Mouse (Mus musculus): Measurements from ENCODE around the gene Arid3b. TPM values are rescaled to one million over a fixed set of nuclear protein-coding genes. Genes with fewer than 3 reads are reported as not detected.
A peak's percentile ranks its signal among the peaks of the same experiment; 100 is the strongest.

The Arid3b gene
- polyA plus RNA-seq, 1 experiment from 2014 or later: 9.6 TPM

DNA sequence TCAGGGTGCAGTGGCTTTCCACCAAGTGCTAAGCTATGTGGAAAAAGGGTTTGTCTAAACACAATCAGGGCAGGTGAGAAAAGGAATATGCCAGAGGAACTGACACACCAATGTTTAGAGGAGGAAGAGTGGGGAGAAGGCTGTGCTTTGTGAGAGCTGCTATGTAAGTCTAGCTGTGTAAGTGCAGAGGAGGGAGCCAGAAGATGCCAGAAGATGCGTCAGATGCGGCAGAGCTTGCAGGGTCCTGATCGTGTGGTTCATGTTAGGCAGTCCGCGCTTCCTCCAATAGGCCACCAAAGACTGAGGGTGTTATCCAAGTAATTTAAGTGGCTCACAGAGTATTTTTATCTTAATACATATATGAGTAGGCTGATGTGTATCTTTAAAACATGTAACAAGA, 31.3 kb upstream of the Arid3b start:
- WGBS: 89% methylated on average over 5 of the region's 5 CpGs
- no peak for ATAC-seq (ENCODE audit: low FRiP score, low TSS enrichment)
- Histone ChIP-seq H3K27ac (replicated peaks; ENCODE audit: low read depth, low read length) (no peak overlapping the region), H3K9ac (replicated peaks; ENCODE audit: low read length) (no peak overlapping the region), H3K4me2 (ENCODE audit: low read length) (no peak overlapping the region), H3K36me3 (ENCODE audit: control insufficient read depth, insufficient read depth, low read length) (no peaks in the 10 kb centered on the region), H3K4me3 (replicated peaks; ENCODE audit: low read depth, low read length) (no peak overlapping the region), H3K27me3 (ENCODE audit: control insufficient read depth, insufficient read depth, low read length) (no peaks in the 10 kb centered on the region), H3K9me3 (ENCODE audit: control insufficient read depth, low read length) (no peaks in the 10 kb centered on the region), H3K4me1 (ENCODE audit: control insufficient read depth, insufficient read depth, low read length) (no peaks in the 10 kb centered on the region)
- no peak for DNase-seq

DNA sequence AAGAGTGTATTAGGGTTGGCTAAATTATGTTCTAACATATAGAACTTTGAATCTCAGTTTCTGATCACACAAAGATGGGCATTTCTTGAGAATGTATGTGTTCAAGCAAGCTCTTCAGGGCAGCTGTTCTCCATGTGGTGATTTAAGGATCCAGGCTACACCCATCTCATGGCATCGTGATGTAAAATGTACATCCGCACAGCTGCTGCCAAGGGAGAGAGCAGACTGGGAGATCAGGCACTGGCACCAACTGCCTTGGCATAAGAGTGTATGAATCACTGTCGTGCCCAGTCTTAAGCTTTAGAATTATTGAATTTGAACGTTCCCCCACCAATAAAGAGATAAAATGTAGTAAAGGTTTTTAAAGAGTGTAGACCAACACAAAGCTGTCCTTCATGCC, 30.6 kb upstream of the Arid3b start:
- no peaks in the 10 kb centered on the region for H3K4me1 ChIP-seq (ENCODE audit: control insufficient read depth, insufficient read depth, low read length)
- H3K9ac ChIP-seq (replicated peaks; ENCODE audit: low read length): no peak overlapping the region
- no peak overlapping the region for H3K27ac ChIP-seq (replicated peaks; ENCODE audit: low read depth, low read length)
- 89% methylated on average over 4 of the region's 4 CpGs for WGBS
- no peak for ATAC-seq (ENCODE audit: low FRiP score, low TSS enrichment)
- no peaks in the 10 kb centered on the region for H3K9me3 ChIP-seq (ENCODE audit: control insufficient read depth, low read length)
- H3K36me3 ChIP-seq (ENCODE audit: control insufficient read depth, insufficient read depth, low read length): no peaks in the 10 kb centered on the region
- no peak for DNase-seq
- H3K4me2 ChIP-seq (ENCODE audit: low read length): no peak overlapping the region
- H3K27me3 ChIP-seq (ENCODE audit: control insufficient read depth, insufficient read depth, low read length): no peaks in the 10 kb centered on the region
- no peak overlapping the region for H3K4me3 ChIP-seq (replicated peaks; ENCODE audit: low read depth, low read length)

DNA sequence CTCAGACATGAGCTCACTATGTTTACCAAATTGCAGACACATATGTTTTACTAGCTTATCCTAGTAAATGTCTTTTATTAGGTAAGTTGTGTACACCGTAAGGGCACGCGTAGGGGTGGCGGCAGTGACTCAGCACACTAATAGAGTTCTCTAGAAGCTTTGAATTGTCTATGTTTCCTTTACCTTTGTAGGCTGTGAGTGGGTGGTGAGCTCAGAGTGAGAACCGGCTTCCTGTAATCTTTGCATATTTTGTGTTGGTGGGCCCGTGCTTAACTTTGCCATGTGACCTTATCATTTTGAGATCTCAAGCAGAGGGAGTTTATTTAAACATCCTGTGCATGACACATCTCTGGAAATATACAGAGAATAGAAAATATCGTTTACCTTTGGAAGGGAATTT, 29.9 kb upstream of the Arid3b start:
- H3K4me2 ChIP-seq (ENCODE audit: low read length): no peak overlapping the region
- DNase-seq: no peak
- H3K9ac ChIP-seq (replicated peaks; ENCODE audit: low read length): no peak overlapping the region
- H3K4me1 ChIP-seq (ENCODE audit: control insufficient read depth, insufficient read depth, low read length): no peaks in the 10 kb centered on the region
- H3K27me3 ChIP-seq (ENCODE audit: control insufficient read depth, insufficient read depth, low read length): no peaks in the 10 kb centered on the region
- H3K27ac ChIP-seq (replicated peaks; ENCODE audit: low read depth, low read length): no peak overlapping the region
- 89% methylated on average over 7 of the region's 7 CpGs for WGBS
- no peaks in the 10 kb centered on the region for H3K9me3 ChIP-seq (ENCODE audit: control insufficient read depth, low read length)
- H3K4me3 ChIP-seq (replicated peaks; ENCODE audit: low read depth, low read length): no peak overlapping the region
- ATAC-seq (ENCODE audit: low FRiP score, low TSS enrichment): no peak
- no peaks in the 10 kb centered on the region for H3K36me3 ChIP-seq (ENCODE audit: control insufficient read depth, insufficient read depth, low read length)

DNA sequence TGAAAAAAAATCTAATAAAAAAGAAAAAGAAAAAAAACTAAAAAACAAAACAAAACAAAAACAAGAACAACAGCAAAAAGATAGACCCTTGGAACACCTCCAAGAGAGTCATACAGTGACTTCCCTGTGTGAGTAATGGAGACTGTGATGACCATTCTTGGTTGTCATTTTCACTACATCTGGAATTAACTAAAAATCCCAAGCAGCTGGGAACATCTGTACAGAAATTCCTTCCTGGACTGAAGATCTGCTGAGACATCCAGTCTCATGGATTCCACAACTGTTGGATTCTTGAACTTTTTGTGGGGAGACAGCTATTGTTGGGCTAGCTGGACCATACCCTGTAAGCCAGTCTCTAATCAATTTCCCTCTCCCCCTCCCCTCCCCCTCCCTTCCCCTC, 27.7 kb upstream of the Arid3b start:
- Histone ChIP-seq H3K36me3 (ENCODE audit: control insufficient read depth, insufficient read depth, low read length) (no peaks in the 10 kb centered on the region), H3K27ac (replicated peaks; ENCODE audit: low read depth, low read length) (no peak overlapping the region), H3K9me3 (ENCODE audit: control insufficient read depth, low read length) (no peaks in the 10 kb centered on the region), H3K4me2 (ENCODE audit: low read length) (no peak overlapping the region), H3K9ac (replicated peaks; ENCODE audit: low read length) (no peak overlapping the region), H3K4me3 (replicated peaks; ENCODE audit: low read depth, low read length) (no peak overlapping the region), H3K27me3 (ENCODE audit: control insufficient read depth, insufficient read depth, low read length) (no peaks in the 10 kb centered on the region), H3K4me1 (ENCODE audit: control insufficient read depth, insufficient read depth, low read length) (no peaks in the 10 kb centered on the region)
- no peak for ATAC-seq (ENCODE audit: low FRiP score, low TSS enrichment)
- no peak for DNase-seq

DNA sequence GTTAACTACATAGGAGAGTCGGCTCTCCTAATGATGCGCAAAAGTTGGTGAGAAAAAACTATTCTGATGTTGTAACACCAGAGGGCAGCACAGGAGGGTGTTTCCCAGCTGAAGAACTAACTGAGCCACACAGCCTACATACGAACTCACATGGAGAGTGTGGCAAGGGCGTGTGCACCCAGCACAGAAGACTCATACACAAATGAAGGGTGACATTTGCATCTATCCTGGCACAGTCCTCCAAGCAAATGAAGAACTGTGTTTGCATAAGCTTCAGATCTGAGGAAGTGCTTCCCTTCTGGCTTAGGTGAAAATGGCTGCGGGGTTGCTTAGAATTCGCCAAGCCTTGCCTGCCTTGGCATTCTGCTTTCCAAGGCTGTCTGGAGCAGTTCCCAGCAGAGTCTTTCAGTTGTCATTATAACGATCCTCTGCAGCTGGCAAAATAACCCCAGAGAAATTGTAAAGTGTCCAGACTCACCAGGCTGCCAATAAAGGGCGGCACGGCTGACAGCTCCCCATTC, 25.4 kb upstream of the Arid3b start:
- 28% methylated on average over 9 of the region's 9 CpGs for WGBS
- no peaks in the 10 kb centered on the region for H3K36me3 ChIP-seq (ENCODE audit: control insufficient read depth, insufficient read depth, low read length)
- no peak overlapping the region for H3K27ac ChIP-seq (replicated peaks; ENCODE audit: low read depth, low read length)
- H3K4me1 ChIP-seq (ENCODE audit: control insufficient read depth, insufficient read depth, low read length): no peaks in the 10 kb centered on the region
- no peak overlapping the region for H3K4me2 ChIP-seq (ENCODE audit: low read length)
- no peaks in the 10 kb centered on the region for H3K9me3 ChIP-seq (ENCODE audit: control insufficient read depth, low read length)
- ATAC-seq (ENCODE audit: low FRiP score, low TSS enrichment) (peak; percentile 57; the same call in 1 of the 2 replicates), DNase-seq (peak; percentile 82)
- no peaks in the 10 kb centered on the region for H3K27me3 ChIP-seq (ENCODE audit: control insufficient read depth, insufficient read depth, low read length)
- no peak overlapping the region for H3K4me3 ChIP-seq (replicated peaks; ENCODE audit: low read depth, low read length)
- H3K9ac ChIP-seq (replicated peaks; ENCODE audit: low read length): no peak overlapping the region

DNA sequence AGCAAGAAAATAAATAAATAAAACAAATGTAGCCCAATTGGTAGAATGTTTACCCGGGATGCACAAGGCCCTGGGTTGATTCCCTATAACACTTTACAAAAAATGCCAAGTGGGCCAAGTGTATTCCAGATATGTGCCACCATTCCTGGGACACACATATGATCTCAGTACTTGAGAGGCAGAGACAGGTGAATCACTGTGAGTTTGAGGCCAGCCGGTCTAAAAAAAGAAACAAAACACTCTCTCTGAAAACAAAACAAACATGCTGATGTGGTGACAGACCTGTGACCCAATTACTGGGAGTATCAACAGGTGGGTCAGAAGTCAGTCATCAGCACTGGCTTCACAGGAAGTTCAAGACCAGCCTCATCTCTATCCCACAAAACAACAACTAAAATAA, 19.9 kb upstream of the Arid3b start:
- H3K4me2 ChIP-seq (ENCODE audit: low read length): no peak overlapping the region

DNA sequence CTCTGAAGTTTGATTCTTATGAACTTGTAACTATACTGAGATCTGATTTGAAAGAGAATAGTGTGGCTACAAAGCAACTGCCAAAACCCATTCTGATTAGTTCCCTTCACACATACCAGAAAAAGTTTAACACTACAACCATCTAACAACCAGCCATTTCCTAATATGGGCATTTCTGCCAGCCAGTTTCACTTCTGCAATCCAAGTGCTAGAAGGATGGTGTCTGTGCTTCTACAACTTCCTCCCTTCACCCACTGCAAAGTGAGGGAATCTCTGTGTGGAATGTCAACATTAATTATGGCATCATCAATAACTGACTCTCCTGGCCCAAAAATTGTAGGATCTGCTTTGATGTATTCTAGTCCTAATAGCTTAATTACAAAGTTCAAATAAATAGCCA, 17.7 kb upstream of the Arid3b start:
- no peak overlapping the region for H3K9ac ChIP-seq (replicated peaks; ENCODE audit: low read length)
- DNase-seq (no peak), ATAC-seq (ENCODE audit: low FRiP score, low TSS enrichment) (no peak)
- no peaks in the 10 kb centered on the region for H3K36me3 ChIP-seq (ENCODE audit: control insufficient read depth, insufficient read depth, low read length)
- H3K4me2 ChIP-seq (ENCODE audit: low read length): no peak overlapping the region
- no peaks in the 10 kb centered on the region for H3K27me3 ChIP-seq (ENCODE audit: control insufficient read depth, insufficient read depth, low read length)
- H3K27ac ChIP-seq (replicated peaks; ENCODE audit: low read depth, low read length): no peak overlapping the region
- no peak overlapping the region for H3K4me3 ChIP-seq (replicated peaks; ENCODE audit: low read depth, low read length)
- H3K4me1 ChIP-seq (ENCODE audit: control insufficient read depth, insufficient read depth, low read length): no peaks in the 10 kb centered on the region
- no peaks in the 10 kb centered on the region for H3K9me3 ChIP-seq (ENCODE audit: control insufficient read depth, low read length)

More for the DNA sequence above, 19.9 kb upstream of the Arid3b start:
- Histone ChIP-seq H3K9me3 (ENCODE audit: control insufficient read depth, low read length) (no peaks in the 10 kb centered on the region), H3K4me3 (replicated peaks; ENCODE audit: low read depth, low read length) (no peak overlapping the region), H3K27ac (replicated peaks; ENCODE audit: low read depth, low read length) (no peak overlapping the region), H3K27me3 (ENCODE audit: control insufficient read depth, insufficient read depth, low read length) (no peaks in the 10 kb centered on the region), H3K9ac (replicated peaks; ENCODE audit: low read length) (no peak overlapping the region), H3K36me3 (ENCODE audit: control insufficient read depth, insufficient read depth, low read length) (no peaks in the 10 kb centered on the region), H3K4me1 (ENCODE audit: control insufficient read depth, insufficient read depth, low read length) (no peaks in the 10 kb centered on the region)
- DNase-seq (no peak), ATAC-seq (ENCODE audit: low FRiP score, low TSS enrichment) (no peak)
- 89% methylated on average over 2 of the region's 2 CpGs for WGBS

DNA sequence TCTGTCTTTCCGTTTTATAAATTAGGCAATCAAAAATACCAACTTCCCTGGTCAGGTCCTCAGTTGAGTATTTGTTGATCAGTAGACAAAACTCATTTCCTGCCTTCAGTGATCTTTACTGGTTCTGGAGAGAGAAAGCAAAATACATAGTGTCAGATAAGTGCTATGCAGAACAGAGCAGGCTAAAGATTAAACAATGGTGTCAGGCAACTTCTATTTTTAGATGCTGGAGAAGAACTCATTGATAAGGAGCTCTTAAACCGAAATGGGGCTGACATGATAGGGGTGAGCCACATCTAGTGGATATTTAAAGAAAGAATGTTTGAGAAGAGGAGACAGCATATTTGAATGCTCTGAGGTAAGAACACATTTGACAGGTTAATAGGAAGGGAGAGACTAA, 2.4 kb upstream of the Arid3b start:
- Histone ChIP-seq H3K4me1 (ENCODE audit: control insufficient read depth, insufficient read depth, low read length) (peaks cover 12% of the 10 kb centered on the region), H3K9ac (replicated peaks; ENCODE audit: low read length) (no peak overlapping the region), H3K4me3 (replicated peaks; ENCODE audit: low read depth, low read length) (no peak overlapping the region), H3K27me3 (ENCODE audit: control insufficient read depth, insufficient read depth, low read length) (no peaks in the 10 kb centered on the region), H3K4me2 (ENCODE audit: low read length) (no peak overlapping the region), H3K27ac (replicated peaks; ENCODE audit: low read depth, low read length) (no peak overlapping the region), H3K9me3 (ENCODE audit: control insufficient read depth, low read length) (no peaks in the 10 kb centered on the region), H3K36me3 (ENCODE audit: control insufficient read depth, insufficient read depth, low read length) (no peaks in the 10 kb centered on the region)
- DNase-seq: no peak
- WGBS: 92% methylated on average over 2 of the region's 2 CpGs
- no peak for ATAC-seq (ENCODE audit: low FRiP score, low TSS enrichment)

DNA sequence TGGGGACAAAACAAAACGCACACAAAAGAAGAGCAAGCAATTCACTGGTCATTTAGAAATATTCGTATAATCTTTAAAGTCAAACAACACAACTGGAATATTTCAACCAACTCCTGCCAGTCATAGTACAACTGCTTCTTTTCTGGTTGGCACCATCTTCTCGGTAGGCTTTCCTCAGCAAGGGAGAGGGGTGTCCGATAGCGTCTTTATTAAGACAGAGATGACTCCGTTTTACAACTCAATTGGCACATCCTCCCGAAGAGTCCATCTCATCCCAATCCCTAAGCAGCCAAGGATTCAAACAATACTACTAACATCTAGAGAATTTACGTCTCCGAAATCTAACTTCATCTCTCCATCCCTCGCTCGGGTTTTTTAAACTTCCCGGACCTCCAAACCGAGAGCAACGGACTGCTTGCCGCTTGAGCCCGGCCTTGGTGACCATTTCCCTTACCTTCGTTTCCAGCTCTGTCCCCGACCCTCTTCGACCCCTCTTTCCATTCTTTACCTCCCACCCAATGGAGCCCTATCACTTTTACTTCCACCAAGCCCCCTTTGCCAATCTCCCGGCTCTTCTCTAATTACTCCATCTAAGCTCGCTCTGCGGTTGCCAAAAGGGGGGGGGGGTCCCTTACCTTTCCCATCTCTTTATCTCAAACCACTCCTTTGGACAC, 615 bp downstream of the Arid3b start:
- peak overlapping the region; percentile 82 for H3K4me3 ChIP-seq (replicated peaks; ENCODE audit: low read depth, low read length)
- DNase-seq: peak; percentile 54
- no peak for ATAC-seq (ENCODE audit: low FRiP score, low TSS enrichment)
- H3K36me3 ChIP-seq (ENCODE audit: control insufficient read depth, insufficient read depth, low read length): peaks cover 4% of the 10 kb centered on the region; the same call in 1 of the 2 replicates
- H3K27me3 ChIP-seq (ENCODE audit: control insufficient read depth, insufficient read depth, low read length): no peaks in the 10 kb centered on the region
- no peaks in the 10 kb centered on the region for H3K9me3 ChIP-seq (ENCODE audit: control insufficient read depth, low read length)
- H3K9ac ChIP-seq (replicated peaks; ENCODE audit: low read length): peak overlapping the region; percentile 78
- peak overlapping the region; percentile 84 for H3K27ac ChIP-seq (replicated peaks; ENCODE audit: low read depth, low read length)
- H3K4me1 ChIP-seq (ENCODE audit: control insufficient read depth, insufficient read depth, low read length): peaks cover 25% of the 10 kb centered on the region
- 1% methylated on average over 22 of the region's 22 CpGs for WGBS
- peak overlapping the region; percentile 62 for H3K4me2 ChIP-seq (ENCODE audit: low read length)

Measured in midbrain, embryonic 14.5 days (tissue).